Mouse (Mus musculus) urinary bladder, postnatal 14 days (tissue): ENCODE measurements around the gene Cst3.

Experiments used
- DNase-seq: peaks from one replicate; pipeline ENCODE4 v3.0.0; 2021; ENCODE audit warnings: low spot score

Gene Cst3

GRCm38 (mm10) chr2:148875335-148875811, at the start of gene Cst3:
Gene Cst3, minus strand, starts transcription at chr2:148875692.
- peak; percentile 97 for DNase-seq

- DNase-seq = peak; percentile 47
Measured at GRCm38 (mm10) chr2:148902286-148902685, 26.8 kb upstream of the Cst3 start.

- DNase-seq = no peak
Measured at GRCm38 (mm10) chr2:148900305-148900704, 24.8 kb upstream of the Cst3 start.

GRCm38 (mm10) chr2:148896219-148896618, 20.7 kb upstream of the Cst3 start:
- DNase-seq = no peak

- no peak for DNase-seq
Measured at GRCm38 (mm10) chr2:148893107-148893506, 17.6 kb upstream of the Cst3 start.

- no peak for DNase-seq
Measured at GRCm38 (mm10) chr2:148890021-148890851, 14.7 kb upstream of the Cst3 start.

GRCm38 (mm10) chr2:148889331-148890010, 14.0 kb upstream of the Cst3 start:
- no peak for DNase-seq

- DNase-seq = no peak
Measured at GRCm38 (mm10) chr2:148888872-148889271, 13.4 kb upstream of the Cst3 start.

- no peak for DNase-seq
Measured at GRCm38 (mm10) chr2:148884738-148885137, 9.2 kb upstream of the Cst3 start.

GRCm38 (mm10) chr2:148879199-148879598, 3.7 kb upstream of the Cst3 start:
- DNase-seq = no peak

- DNase-seq = no peak
Measured at GRCm38 (mm10) chr2:148878641-148879130, 3.2 kb upstream of the Cst3 start.

GRCm38 (mm10) chr2:148877016-148877770, 1.7 kb upstream of the Cst3 start:
- peak; percentile 10 for DNase-seq

GRCm38 (mm10) chr2:148874617-148875334, 716 bp downstream of the Cst3 start:
- peak; percentile 6 for DNase-seq

GRCm38 (mm10) chr2:148874224-148874616, 1.3 kb downstream of the Cst3 start:
- DNase-seq = no peak

- peak; percentile 36 for DNase-seq
Measured at GRCm38 (mm10) chr2:148872860-148873259, 2.6 kb downstream of the Cst3 start.

- no peak for DNase-seq
Measured at GRCm38 (mm10) chr2:148870526-148870925, 5.0 kb downstream of the Cst3 start.

GRCm38 (mm10) chr2:148868959-148869358, 6.5 kb downstream of the Cst3 start:
- no peak for DNase-seq

- peak; percentile 40 for DNase-seq
Measured at GRCm38 (mm10) chr2:148864966-148865365, 10.5 kb downstream of the Cst3 start, which contains the start of gene 9230104L09Rik. Gene 9230104L09Rik, minus strand, starts transcription at chr2:148865038.

GRCm38 (mm10) chr2:148861693-148862092, 13.8 kb downstream of the Cst3 start:
- DNase-seq = no peak

- no peak for DNase-seq
Measured at GRCm38 (mm10) chr2:148860993-148861392, 14.5 kb downstream of the Cst3 start.

GRCm38 (mm10) chr2:148857506-148857905, 18.0 kb downstream of the Cst3 start:
- no peak for DNase-seq
